Mouse (Mus musculus) olfactory bulb, adult 2 months (tissue): ENCODE measurements around the gene Ankrd49. TPM values are rescaled to one million over a fixed set of nuclear protein-coding genes. Genes with fewer than 3 reads are reported as not detected.

Experiments used
- H3K27ac ChIP-seq: fragments of 200-500 bp; 2 replicates; pipeline ENCODE4 v1.5.1; 2012; ENCODE audit warnings: low read depth, low read length; ENCODE audit not compliant: insufficient read depth
- H3K4me1 ChIP-seq: fragments of 200-500 bp; 2 replicates; pipeline ENCODE4 v1.6.1; 2012; ENCODE audit warnings: low read length; ENCODE audit not compliant: control insufficient read depth, insufficient read depth
- H3K4me3 ChIP-seq: fragments of 200-500 bp; 2 replicates; pipeline ENCODE4 v1.5.1; 2012; ENCODE audit warnings: mild to moderate bottlenecking, low read depth, low read length, moderate library complexity; ENCODE audit not compliant: insufficient read depth
- CTCF ChIP-seq: fragments of 200-500 bp; IDR thresholded peaks from 2 replicates; pipeline ENCODE4 v1.5.1; 2012; ENCODE audit warnings: low read depth, mild to moderate bottlenecking, low read length, moderate library complexity; ENCODE audit not compliant: insufficient read depth
- POLR2A ChIP-seq: fragments of 200-500 bp; IDR thresholded peaks from 2 replicates; pipeline ENCODE4 v1.6.1; 2012; ENCODE audit warnings: mild to moderate bottlenecking, low read depth, low read length, moderate library complexity; ENCODE audit not compliant: insufficient read depth
- WGBS: fragments of 180-500 bp; shearing (Covaris S2); methylation state at CpG from one replicate; pipeline ENCODE4 v1.1.7; 2018; 5-methylcytosine and 5-hydroxymethylcytosine counted together
- polyA plus RNA-seq: library from polyadenylated mRNA; stranded (reverse); fragments of >200 nt; gene quantifications from 2 replicates; pipeline ENCODE4 v1.2.4, GENCODE M21; 2012; ENCODE audit warnings: low replicate concordance; ENCODE audit not compliant: missing spikeins, insufficient read depth, insufficient read length

Ankrd49 gene
- polyA plus RNA-seq = not detected in 2 replicates

GRCm38 (mm10) chr9:14784039-14785002 lies at the start of gene Ankrd49, which contains the start of gene Mre11a:
Ankrd49 (minus strand) TSS chr9:14784856.
Mre11a (plus strand) TSS chr9:14784654.
- Histone ChIP-seq H3K4me3 (peak within 1 kb of the TSS; percentile 90), H3K4me1 (no peaks in the 10 kb centered on the region), H3K27ac (peak within 1 kb of the TSS; percentile 98)
- TF ChIP-seq CTCF = no peak
- TF ChIP-seq POLR2A = peak; percentile 66
- WGBS = under 1% methylated on average over 62 of the region's 62 CpGs

GRCm38 (mm10) chr9:14832046-14832445 lies 47.4 kb upstream of the Ankrd49 start:
- Histone ChIP-seq H3K4me1 (no peaks in the 10 kb centered on the region), H3K4me3 (no peak overlapping the region), H3K27ac (no peak overlapping the region)
- no peak for TF ChIP-seq POLR2A
- no peak for TF ChIP-seq CTCF
- WGBS = 81% methylated on average over 5 of the region's 5 CpGs

- TF ChIP-seq CTCF = no peak
- TF ChIP-seq POLR2A = no peak
- no peak overlapping the region for H3K27ac ChIP-seq
- H3K4me1 ChIP-seq = no peaks in the 10 kb centered on the region
- no peak overlapping the region for H3K4me3 ChIP-seq
- WGBS = 41% methylated on average over 2 of the region's 2 CpGs
Measured at GRCm38 (mm10) chr9:14827875-14828274, 43.2 kb upstream of the Ankrd49 start.

GRCm38 (mm10) chr9:14824840-14825239 lies 40.2 kb upstream of the Ankrd49 start:
- WGBS = 86% methylated on average over 5 of the region's 5 CpGs
- H3K4me1 ChIP-seq = no peaks in the 10 kb centered on the region
- no peak overlapping the region for H3K4me3 ChIP-seq
- no peak overlapping the region for H3K27ac ChIP-seq
- TF ChIP-seq CTCF (no peak), POLR2A (no peak)

- TF ChIP-seq POLR2A (no peak), CTCF (no peak)
Measured at GRCm38 (mm10) chr9:14821396-14821795, 36.7 kb upstream of the Ankrd49 start.

GRCm38 (mm10) chr9:14810111-14810510 lies 25.5 kb upstream of the Ankrd49 start:
- Histone ChIP-seq H3K4me3 (no peak overlapping the region), H3K27ac (no peak overlapping the region), H3K4me1 (no peaks in the 10 kb centered on the region)
- TF ChIP-seq POLR2A (no peak), CTCF (no peak)
- 72% methylated on average over 5 of the region's 5 CpGs for WGBS

More at GRCm38 (mm10) chr9:14821396-14821795, 36.7 kb upstream of the Ankrd49 start:
- Histone ChIP-seq H3K27ac (no peak overlapping the region), H3K4me3 (no peak overlapping the region), H3K4me1 (no peaks in the 10 kb centered on the region)

GRCm38 (mm10) chr9:14806786-14807185 lies 22.1 kb upstream of the Ankrd49 start:
- Histone ChIP-seq H3K27ac (no peak overlapping the region), H3K4me1 (no peaks in the 10 kb centered on the region), H3K4me3 (no peak overlapping the region)
- TF ChIP-seq CTCF (no peak), POLR2A (no peak)
- 100% methylated on average over 1 of the region's 1 CpGs for WGBS

- TF ChIP-seq CTCF = no peak
- TF ChIP-seq POLR2A = no peak
- no peaks in the 10 kb centered on the region for H3K4me1 ChIP-seq
- H3K27ac ChIP-seq = no peak overlapping the region
- WGBS = 95% methylated on average over 2 of the region's 2 CpGs
- no peak overlapping the region for H3K4me3 ChIP-seq
Measured at GRCm38 (mm10) chr9:14805714-14806113, 21.1 kb upstream of the Ankrd49 start.

GRCm38 (mm10) chr9:14787356-14787755 lies 2.7 kb upstream of the Ankrd49 start:
- no peak overlapping the region for H3K27ac ChIP-seq
- H3K4me3 ChIP-seq = no peak overlapping the region
- no peaks in the 10 kb centered on the region for H3K4me1 ChIP-seq
- TF ChIP-seq POLR2A = no peak
- no peak for TF ChIP-seq CTCF
- 91% methylated on average over 6 of the region's 6 CpGs for WGBS
